Comparison of ENCODE assay signal across 10 mouse cellular contexts in genomic region chrY:90741006-90741405, GRCm38 (mm10). TPM values are rescaled to one million over a fixed set of nuclear protein-coding genes. Genes with fewer than 3 reads are reported as not detected.
DNase-seq lines count a peak whose midpoint lies in the region; ATAC-seq lines count a peak whose summit lies in the region.
"Not testable (repeated sequence)": the region's sequence is repeated elsewhere in the genome, so short reads cannot be mapped to it uniquely, and the experiment has no call there.
"Had no signal": no experiment of that assay in that cellular context is flagged by ENCODE, and none has a peak within 500 bp of the region (broad histone marks: within the 10 kb centered on the region; RNA-seq: fewer than 3 reads in every experiment).

No protein-coding gene starts in this region.

- peaks cover 63% of the 10 kb centered on the region for H3K9me3 ChIP-seq in hindbrain, embryonic 14.5 days (ENCODE audit: control insufficient read depth, low read length)

- not testable (repeated sequence) for H3K27ac ChIP-seq in hindbrain, embryonic 14.5 days

- not testable (repeated sequence) for H3K4me3 ChIP-seq in hindbrain, embryonic 14.5 days (replicated peaks; ENCODE audit: low read length)

- DNase-seq in MEL-GATA-1-ER (ENCODE audit: extremely low read depth, low read depth): peak; percentile 68
- peak; percentile 24 to 56 for DNase-seq in cerebellum, postnatal 14 days
- peak; percentile 53 for DNase-seq in hindbrain, embryonic 14.5 days (ENCODE audit: low spot score)
- peak; percentile 3 to 58 for DNase-seq in left cerebral cortex, adult 18-20 months (ENCODE audit: low spot score in 2 of 2)
- peak; percentile 29 to 44 for DNase-seq in lung, postnatal 4 days
- peak; percentile 25 for DNase-seq in ovary, postnatal 36 days (ENCODE audit: low spot score)
- DNase-seq in thymus, postnatal 14 days: peak; percentile 36

- peaks cover 46% of the 10 kb centered on the region for H3K36me3 ChIP-seq in hindbrain, embryonic 14.5 days (replicated peaks; ENCODE audit: control insufficient read depth, insufficient read depth)

- not testable (repeated sequence) for H3K4me1 ChIP-seq in hindbrain, embryonic 14.5 days (replicated peaks; ENCODE audit: control insufficient read depth, insufficient read depth, low read length)

- not testable (repeated sequence) for H3K27me3 ChIP-seq in hindbrain, embryonic 14.5 days (ENCODE audit: control insufficient read depth, insufficient read depth, low read length)

- ATAC-seq in frontal cortex, adult (ENCODE audit: low TSS enrichment): peak; percentile 16
- peak; percentile 38 for ATAC-seq in hindbrain, embryonic 14.5 days (ENCODE audit: low FRiP score)

- 81% methylated on average over 38 of the region's 38 CpGs for WGBS in hindbrain, embryonic 14.5 days

- not testable (repeated sequence) for H3K4me2 ChIP-seq in hindbrain, embryonic 14.5 days (replicated peaks)

- not testable (repeated sequence) for H3K9ac ChIP-seq in hindbrain, embryonic 14.5 days

RNA-seq across cellular contexts. Expression of gene Gm21860, which starts 13.6 kb away (rescaled TPM):
- polyA plus RNA-seq in hindbrain, embryonic 14.5 days (2014; fragmentation: Nextera tagmentation; extraction: Ambion mirVana): not detected in 2 replicates
- total RNA-seq in left cerebral cortex, adult 18-20 months (2021): not detected
- total RNA-seq: gastrocnemius, postnatal 25 days; layer of hippocampus, postnatal 25 days had no signal

RNA-seq across cellular contexts. Expression of gene Gm47283, which starts 43.5 kb away (rescaled TPM):
- polyA plus RNA-seq in hindbrain, embryonic 14.5 days (2014; fragmentation: Nextera tagmentation; extraction: Ambion mirVana): not detected in 2 replicates
- not detected for total RNA-seq in left cerebral cortex, adult 18-20 months (2021)
- total RNA-seq: gastrocnemius, postnatal 25 days; layer of hippocampus, postnatal 25 days had no signal
